Mouse (Mus musculus) common myeloid progenitor, adult 5-6 weeks (primary cell): ENCODE data around the gene Mrps14. TPM values are rescaled to one million over a fixed set of nuclear protein-coding genes. Genes with fewer than 3 reads are reported as not detected.

ENCODE experiments used
- ATAC-seq: replicated peaks from 2 replicates; pipeline ENCODE4 v1.8.0; 2016; ENCODE audit warnings: low read depth, mild to moderate bottlenecking, moderate TSS enrichment, inconsistent platforms; ENCODE audit not compliant: poor library complexity, severe bottlenecking
- total RNA-seq: library from RNA; stranded (forward); fragments of 200-1000, 187-1606 nt; gene quantifications from 2 replicates; pipeline ENCODE4 v1.2.3, GENCODE M21; 2017

Gene Mrps14
- total RNA-seq: 96.0 and 111 TPM in 2 replicates

DNA sequence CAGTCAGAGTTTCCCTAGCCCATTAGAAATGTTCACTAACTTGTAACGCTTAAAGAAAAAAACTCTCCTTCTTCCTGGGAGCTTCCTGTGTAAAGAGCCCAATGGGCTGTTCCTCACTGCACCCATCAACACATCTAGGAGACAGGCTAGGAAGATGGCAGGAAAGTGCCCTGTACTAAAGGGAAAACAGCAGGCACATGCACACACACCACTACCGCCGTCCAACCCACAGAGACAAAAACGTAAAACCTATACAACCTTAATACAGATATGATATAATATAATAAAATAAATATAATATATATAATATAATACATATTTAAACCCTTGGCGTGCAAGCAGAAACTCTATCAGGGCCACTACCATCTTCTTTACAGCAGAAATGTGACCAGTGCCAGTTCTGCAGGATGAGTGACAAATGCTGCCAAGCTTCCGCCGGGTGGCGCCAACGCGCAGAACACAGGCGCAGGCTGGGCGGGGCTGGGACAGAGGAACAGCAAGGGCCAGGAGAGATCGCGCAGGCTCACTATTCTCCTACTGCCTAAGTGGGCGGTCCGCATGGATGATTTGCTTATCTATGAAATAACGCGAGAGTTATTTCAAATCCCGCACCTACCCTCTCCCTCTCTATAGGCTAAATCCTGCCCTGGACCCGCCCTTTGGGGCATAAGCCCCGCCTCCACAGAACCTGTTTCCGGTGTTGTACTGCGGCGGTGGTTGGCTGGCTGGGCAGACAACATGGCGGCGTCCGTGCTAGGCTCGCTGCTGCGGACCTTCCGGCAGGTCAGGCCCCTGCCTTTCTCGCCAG is at the start of gene Mrps14:
Gene Mrps14, plus strand, starts transcription at position 687 of the 808 bp plus-strand sequence.
- ATAC-seq: peak; percentile 98

GRCm38 (mm10) chr1:160145606-160146005 is 49.4 kb upstream of the Mrps14 start:
- ATAC-seq: no peak

GRCm38 (mm10) chr1:160147274-160147673 is 47.7 kb upstream of the Mrps14 start:
- no peak for ATAC-seq

- no peak for ATAC-seq
Observed at GRCm38 (mm10) chr1:160149291-160149906, 45.6 kb upstream of the Mrps14 start.

DNA sequence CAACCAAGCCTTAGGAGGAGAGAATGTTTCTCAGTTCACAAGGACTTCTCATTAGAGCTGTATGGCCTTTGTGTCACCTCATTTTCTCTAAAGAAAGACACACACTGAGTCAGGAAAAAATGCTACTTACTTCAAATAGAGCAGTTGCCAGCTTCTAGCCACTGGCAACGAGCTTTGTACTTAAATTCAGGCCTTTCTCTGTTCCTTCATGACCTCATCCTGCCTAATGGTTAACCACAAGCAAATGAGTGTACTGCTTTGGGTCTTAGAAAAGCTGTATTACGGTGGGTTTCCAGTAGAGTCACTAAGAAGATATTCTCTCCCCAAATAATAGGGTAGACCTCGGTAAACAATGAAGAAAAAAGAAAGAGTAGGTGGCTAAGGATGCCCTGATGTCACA is 44.3 kb upstream of the Mrps14 start:
- no peak for ATAC-seq

- ATAC-seq: no peak
Observed at GRCm38 (mm10) chr1:160153480-160153879, 41.5 kb upstream of the Mrps14 start, which contains the start of gene Tnn. Tnn (minus strand) TSS chr1:160153580.

- no peak for ATAC-seq
Observed at GRCm38 (mm10) chr1:160158190-160158589, 36.8 kb upstream of the Mrps14 start.

GRCm38 (mm10) chr1:160166600-160166999 is 28.4 kb upstream of the Mrps14 start:
- ATAC-seq: no peak

- ATAC-seq: no peak
Observed at GRCm38 (mm10) chr1:160176903-160177302, 18.1 kb upstream of the Mrps14 start.

DNA sequence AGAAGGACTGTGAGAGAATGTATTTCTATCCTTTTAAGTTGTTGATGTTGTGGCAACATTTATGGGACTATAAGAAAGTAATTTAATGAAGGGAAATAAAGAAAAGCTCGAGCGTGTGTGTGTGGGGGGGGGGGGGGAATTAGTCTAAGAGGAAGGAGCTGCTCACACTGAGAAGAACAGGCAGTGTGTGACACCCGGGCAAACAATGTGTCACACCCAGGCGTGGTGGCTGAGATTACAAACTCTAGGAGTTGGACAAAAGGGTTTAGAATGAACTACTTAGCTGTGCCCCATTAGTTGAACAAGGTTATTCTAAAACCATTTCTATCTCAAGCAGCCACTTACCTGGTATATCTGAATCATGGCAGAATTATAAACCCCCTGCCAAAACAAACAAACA is 13.8 kb upstream of the Mrps14 start:
- no peak for ATAC-seq

- ATAC-seq: peak; percentile 64
Observed at GRCm38 (mm10) chr1:160184506-160184905, 10.5 kb upstream of the Mrps14 start.

DNA sequence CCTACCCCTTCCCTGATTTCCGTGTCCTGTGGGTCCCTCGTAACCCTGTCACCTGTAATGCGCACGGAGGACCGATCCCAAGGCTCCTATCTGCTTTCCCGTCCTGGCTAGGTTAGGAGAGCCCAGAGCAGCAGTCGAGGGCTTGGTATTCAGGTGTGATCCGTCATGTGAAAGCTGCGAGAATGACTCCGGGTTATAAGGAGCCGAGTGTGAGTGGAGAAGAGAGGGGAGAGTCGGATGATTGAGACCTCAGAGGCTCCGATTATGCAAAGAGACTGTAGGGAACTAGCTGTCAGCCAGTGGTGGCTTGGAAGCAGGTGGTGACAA is 285 bp downstream of the Mrps14 start:
- peak; percentile 40 for ATAC-seq

DNA sequence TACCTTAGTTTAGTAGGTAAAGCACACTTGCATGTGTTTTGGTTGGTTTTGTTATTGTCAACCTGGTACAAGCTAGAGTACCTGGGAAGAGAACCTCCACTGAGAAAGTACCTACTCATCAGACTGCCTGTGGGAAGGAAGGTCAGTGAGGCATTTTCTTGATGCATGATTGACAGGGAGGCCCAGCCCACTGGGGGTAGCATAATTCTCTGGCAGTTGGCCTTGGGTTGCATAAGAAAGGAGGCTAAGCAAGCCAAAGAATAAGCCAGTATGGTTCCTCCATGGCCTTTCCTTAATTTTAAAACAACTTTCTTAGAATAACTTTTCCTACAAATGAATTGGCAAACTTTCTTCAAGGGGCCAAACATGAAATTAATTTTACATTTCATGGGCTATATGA is 10.5 kb downstream of the Mrps14 start:
- no peak for ATAC-seq

GRCm38 (mm10) chr1:160209844-160210243 is 14.8 kb downstream of the Mrps14 start:
- no peak for ATAC-seq

- no peak for ATAC-seq
Observed at GRCm38 (mm10) chr1:160210566-160210965, 15.6 kb downstream of the Mrps14 start.

- no peak for ATAC-seq
Observed at GRCm38 (mm10) chr1:160211597-160212122, 16.6 kb downstream of the Mrps14 start.

- ATAC-seq: no peak
Observed at GRCm38 (mm10) chr1:160212123-160212691, 17.2 kb downstream of the Mrps14 start.

DNA sequence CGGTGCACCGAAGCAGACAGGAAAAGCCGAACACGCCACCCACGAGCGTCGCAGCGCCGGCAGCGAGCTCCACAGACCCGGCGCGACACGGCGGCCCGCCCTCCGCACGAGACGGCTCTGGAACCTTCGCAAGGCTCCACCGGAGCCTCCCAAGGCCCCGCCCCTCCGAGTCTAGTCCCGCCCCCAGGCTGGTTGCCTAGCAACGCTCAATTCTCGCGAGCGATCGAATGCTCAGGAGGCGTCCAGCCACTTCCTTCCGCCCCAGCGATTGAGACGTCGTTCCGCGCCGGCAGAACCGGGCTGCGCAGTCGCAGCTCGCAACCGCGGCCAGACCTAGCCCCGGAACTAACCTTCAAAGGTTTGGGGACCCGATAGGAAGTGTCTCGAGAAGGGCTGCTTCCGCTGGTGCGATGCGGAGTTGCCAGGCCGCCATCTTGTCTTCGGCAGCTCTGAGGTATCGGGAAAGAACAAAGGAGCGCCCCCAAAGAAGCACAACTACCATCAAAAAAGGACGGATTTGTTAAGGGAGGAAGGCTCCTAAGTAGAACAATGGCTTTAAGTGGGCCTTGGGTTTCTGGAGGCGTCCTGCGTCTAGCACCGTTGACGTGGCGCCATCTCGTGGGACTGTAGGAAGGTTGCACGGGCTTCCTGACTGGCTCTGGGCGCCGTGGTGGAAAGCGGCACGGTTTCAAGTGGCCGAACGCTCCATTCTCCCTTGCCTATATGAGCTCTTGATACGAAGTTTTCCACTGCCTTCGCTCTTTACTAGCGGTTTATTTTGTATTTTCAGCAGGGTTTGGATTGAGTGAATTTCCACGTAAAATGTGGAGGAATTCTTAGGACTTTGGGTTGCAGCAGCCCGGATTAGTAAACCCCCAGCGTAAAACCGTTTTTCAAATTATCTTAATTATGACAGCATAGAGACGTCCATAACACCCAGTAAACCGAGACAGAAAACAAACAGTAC is 18.0 kb downstream of the Mrps14 start, which contains the start of gene Cacybp:
Gene Cacybp, minus strand, starts transcription at position 173 of the 967 bp plus-strand sequence.
- ATAC-seq: peak; percentile 93

- ATAC-seq: no peak
Observed at GRCm38 (mm10) chr1:160214171-160214570, 19.2 kb downstream of the Mrps14 start.

DNA sequence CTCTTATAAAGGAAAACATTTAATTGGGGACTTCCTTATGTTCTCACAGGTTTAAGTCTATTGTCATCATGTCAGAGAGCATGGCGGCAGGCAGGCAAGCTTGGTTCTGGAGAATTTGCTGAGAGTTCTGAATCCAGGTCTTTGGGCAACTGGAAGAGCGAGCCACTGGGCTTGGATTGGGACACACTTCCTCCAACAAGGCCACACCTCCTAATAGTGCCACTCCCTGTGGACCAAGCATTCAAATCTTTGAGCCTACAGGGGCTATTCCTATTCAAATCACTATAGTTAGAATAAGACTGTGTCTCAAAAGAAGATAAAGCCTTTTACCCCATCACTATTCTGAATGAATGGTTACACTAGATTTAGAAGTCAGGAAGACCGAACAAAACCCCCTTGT is 22.9 kb downstream of the Mrps14 start:
- no peak for ATAC-seq
